Mouse (Mus musculus): ENCODE measurements around the gene Dctn1.
"Not testable (repeated sequence)": the region's sequence is repeated elsewhere in the genome, so short reads cannot be mapped to it uniquely, and the experiment has no call there.

DNA sequence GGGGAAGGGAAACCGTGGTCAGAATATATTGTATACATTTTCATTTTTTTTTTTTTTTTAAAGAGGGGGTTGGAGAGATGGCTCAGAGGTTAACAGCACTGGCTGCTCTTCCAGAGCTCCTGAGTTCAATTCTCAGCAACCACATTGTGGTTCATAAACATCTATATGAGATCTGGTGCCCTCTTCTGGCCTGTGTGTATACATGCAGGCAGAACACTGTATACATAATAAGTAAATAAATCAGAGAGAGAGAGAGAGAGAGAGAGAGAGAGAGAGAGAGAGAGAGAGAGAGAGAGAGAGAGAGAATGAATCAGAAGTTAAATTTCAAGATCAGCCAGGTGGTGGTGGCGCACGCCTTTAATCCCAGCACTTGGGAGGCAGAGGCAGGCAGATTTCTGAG lies 6.3 kb upstream of the Dctn1 start:
- not testable (repeated sequence) for TF ChIP-seq POLR2AphosphoS5 (IDR thresholded peaks at IDR 0.05; ENCODE audit: insufficient replicate concordance, low read depth, low read length); GATA1 (IDR thresholded peaks at IDR 0.05; ENCODE audit: borderline replicate concordance, low read length); TAL1 (conservative IDR thresholded peaks at IDR 0.05; ENCODE audit: low read depth, low read length); GATA2 (IDR thresholded peaks at IDR 0.05; ENCODE audit: borderline replicate concordance, low read depth, low read length)
- 0 out of 2 replicates have a peak, but pooled peaks have one; percentile 29 for TF ChIP-seq CTCF (IDR thresholded peaks at IDR 0.05; ENCODE audit: low read depth, low read length)

Data from G1E (cell line).